Mouse (Mus musculus) heart, embryonic 14.5 days (tissue): Measurements from ENCODE around the gene Fancl. TPM values are rescaled to one million over a fixed set of nuclear protein-coding genes. Genes with fewer than 3 reads are reported as not detected.
"Not testable (repeated sequence)": the region's sequence is repeated elsewhere in the genome, so short reads cannot be mapped to it uniquely, and the experiment has no call there.

Experiments
- ATAC-seq: fragments of 200-750 bp; cut with Nextera tagmentation; 2 replicates; pipeline ENCODE4 v1.8.0; 2017; ENCODE audit warnings: low read depth, moderate TSS enrichment; ENCODE audit not compliant: insufficient number of reproducible peaks, insufficient read depth, low FRiP score
- H3K27ac ChIP-seq, 2 experiments: fragments of 200-500 bp in 1 of 2; fragments of 300-500 bp in 1 of 2; sonication (generic) in 1 of 2; replicated peaks in 1 of 2; 2 replicates each; pipeline ENCODE4 v1.5.1; 2012 to 2014; ENCODE audit warnings: low read depth in 2 of 2, low read length in 2 of 2, control low read depth in 1 of 2, mild to moderate bottlenecking in 1 of 2, mixed read lengths in 1 of 2; ENCODE audit not compliant: control insufficient read depth in 1 of 2, insufficient read depth in 1 of 2
- H3K27me3 ChIP-seq: fragments of 300-500 bp; sonication (generic); 2 replicates; pipeline ENCODE4 v1.6.1; 2014; ENCODE audit warnings: mild to moderate bottlenecking, low read length, control low read depth; ENCODE audit not compliant: control insufficient read depth, insufficient read depth
- H3K36me3 ChIP-seq: fragments of 300-500 bp; sonication (generic); 2 replicates; pipeline ENCODE4 v1.6.1; 2014; ENCODE audit warnings: mild to moderate bottlenecking, control low read depth, low read length, mixed read lengths; ENCODE audit not compliant: control insufficient read depth, insufficient read depth
- H3K4me1 ChIP-seq, 2 experiments: fragments of 200-500 bp in 1 of 2; fragments of 300-500 bp in 1 of 2; sonication (generic) in 1 of 2; 2 replicates each; pipeline ENCODE4 v1.6.1; 2012 to 2014; ENCODE audit warnings: low read length in 2 of 2, control low read depth in 1 of 2, mixed read lengths in 1 of 2; ENCODE audit not compliant: control insufficient read depth in 2 of 2, insufficient read depth in 2 of 2
- H3K4me2 ChIP-seq: fragments of 300-500 bp; sonication (generic); 2 replicates; pipeline ENCODE4 v1.6.1; 2014; ENCODE audit warnings: mild to moderate bottlenecking, low read length
- H3K4me3 ChIP-seq, 2 experiments: fragments of 200-500 bp in 1 of 2; fragments of 300-500 bp in 1 of 2; sonication (generic) in 1 of 2; 2 replicates each; pipeline ENCODE4 v1.5.1; 2012 to 2014; ENCODE audit warnings: low read length in 2 of 2, mild to moderate bottlenecking in 2 of 2, control low read depth in 1 of 2, low read depth in 1 of 2, moderate library complexity in 1 of 2; ENCODE audit not compliant: control insufficient read depth in 1 of 2, insufficient read depth in 1 of 2
- H3K9ac ChIP-seq: fragments of 300-500 bp; sonication (generic); 2 replicates; pipeline ENCODE4 v1.6.1; 2014; ENCODE audit warnings: mild to moderate bottlenecking, low read length
- H3K9me3 ChIP-seq: fragments of 300-500 bp; sonication (generic); 2 replicates; pipeline ENCODE4 v1.6.1; 2016; ENCODE audit warnings: low read length, control low read depth; ENCODE audit not compliant: control insufficient read depth
- WGBS: fragments of 180-500 bp; shearing (Covaris S2); extraction: QIAGEN DNeasy Blood & Tissue Kit; methylation state at CpG from one replicate; pipeline ENCODE4 v1.1.7; 2014; 5-methylcytosine and 5-hydroxymethylcytosine counted together
- polyA plus RNA-seq: library from polyadenylated mRNA; unstranded; fragments of >200 nt; fragmentation: Nextera tagmentation; extraction: Ambion mirVana; gene quantifications from 2 replicates; pipeline ENCODE4 v1.2.1, GENCODE M21; 2014

Gene Fancl
- polyA plus RNA-seq = 21.7 and 23.8 TPM in 2 replicates

DNA sequence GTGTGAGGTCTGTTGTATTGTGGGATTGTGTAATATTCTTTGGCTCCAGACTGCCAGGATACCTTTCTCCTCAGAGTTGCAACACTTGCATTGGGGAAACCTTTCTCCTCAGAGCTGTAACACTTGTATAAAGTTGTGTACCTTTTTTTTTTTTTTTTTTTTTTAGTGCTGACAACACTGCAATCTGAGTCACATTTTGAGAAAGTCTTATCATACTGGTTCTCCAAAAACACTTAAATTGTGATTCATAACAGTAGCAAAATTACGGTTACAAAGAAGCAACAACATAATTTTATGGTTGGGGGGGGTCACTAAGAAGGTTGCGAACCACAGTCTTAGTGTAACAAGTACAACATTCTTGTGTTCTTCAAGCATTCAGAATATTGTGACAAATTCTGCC lies at the start of gene Fancl:
Gene Fancl, plus strand, starts transcription at position 165 of the 400 bp plus-strand sequence.
- ATAC-seq = no peak
- Histone ChIP-seq H3K27me3 (no peaks in the 10 kb centered on the region), H3K4me1 (peaks cover 0 to 8% of the 10 kb centered on the region in 2 experiments; a peak in 1 of 4 replicates), H3K4me2 (peak within 1 kb of the TSS; percentile 78), H3K9ac (peak within 1 kb of the TSS; percentile 81), H3K4me3 (peak within 1 kb of the TSS; percentile 57 to 70), H3K27ac (peak within 1 kb of the TSS; percentile 66 to 85; a peak in 2 of 4 replicates), H3K9me3 (no peaks in the 10 kb centered on the region), H3K36me3 (no peaks in the 10 kb centered on the region)
- 95% methylated on average over 2 of the region's 2 CpGs for WGBS

DNA sequence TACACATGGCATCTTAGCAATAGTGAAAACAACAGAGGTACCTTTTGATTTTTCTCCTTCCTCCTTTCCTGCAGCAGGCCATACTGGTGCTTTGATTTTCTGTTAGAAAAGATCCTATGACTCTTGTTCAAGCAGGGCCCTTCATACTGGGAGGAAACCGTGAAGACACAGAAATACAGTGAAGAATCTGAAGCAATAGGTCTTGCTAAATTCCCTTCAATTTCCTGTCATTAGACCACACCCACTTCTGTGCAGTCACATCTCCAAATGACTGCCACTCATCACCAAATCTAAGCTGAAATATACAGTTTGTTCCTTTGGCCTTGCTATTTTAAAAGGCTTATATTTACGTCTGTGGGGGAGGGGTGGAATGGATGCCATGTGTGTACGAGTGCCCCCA lies 49.1 kb upstream of the Fancl start:
- H3K4me3 ChIP-seq = no peak overlapping the region
- H3K9ac ChIP-seq = no peak overlapping the region
- no peaks in the 10 kb centered on the region for H3K27me3 ChIP-seq
- no peak for ATAC-seq
- no peak overlapping the region for H3K4me2 ChIP-seq
- H3K9me3 ChIP-seq = no peaks in the 10 kb centered on the region
- 61% methylated on average over 3 of the region's 3 CpGs for WGBS
- no peak overlapping the region for H3K27ac ChIP-seq
- H3K4me1 ChIP-seq = no peaks in the 10 kb centered on the region
- no peaks in the 10 kb centered on the region for H3K36me3 ChIP-seq

DNA sequence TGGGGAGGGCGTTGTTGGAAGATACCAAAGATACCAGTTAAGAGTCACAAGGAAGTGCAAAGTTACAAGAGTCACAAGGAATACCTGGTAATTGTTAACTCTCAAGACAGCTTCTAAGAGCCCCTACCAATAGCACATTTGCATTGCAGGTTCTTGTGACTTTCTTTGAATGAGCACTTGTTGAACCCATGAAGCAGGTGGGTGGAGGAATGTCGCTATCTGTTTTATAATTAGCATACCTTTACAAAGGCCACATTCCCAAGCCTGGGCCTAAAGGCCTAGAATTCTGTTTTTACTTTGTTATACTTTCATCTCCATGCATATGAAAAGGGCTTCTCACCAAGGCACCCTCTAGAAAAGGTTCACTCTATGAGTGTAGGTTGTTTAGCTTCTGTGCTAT lies 15.8 kb upstream of the Fancl start:
- H3K4me3 ChIP-seq, H3K36me3 ChIP-seq, H3K4me2 ChIP-seq, H3K27me3 ChIP-seq, H3K27ac ChIP-seq, H3K4me1 ChIP-seq, H3K9me3 ChIP-seq, ATAC-seq, H3K9ac ChIP-seq: not testable (repeated sequence)
- 76% methylated on average over 2 of the region's 2 CpGs for WGBS

DNA sequence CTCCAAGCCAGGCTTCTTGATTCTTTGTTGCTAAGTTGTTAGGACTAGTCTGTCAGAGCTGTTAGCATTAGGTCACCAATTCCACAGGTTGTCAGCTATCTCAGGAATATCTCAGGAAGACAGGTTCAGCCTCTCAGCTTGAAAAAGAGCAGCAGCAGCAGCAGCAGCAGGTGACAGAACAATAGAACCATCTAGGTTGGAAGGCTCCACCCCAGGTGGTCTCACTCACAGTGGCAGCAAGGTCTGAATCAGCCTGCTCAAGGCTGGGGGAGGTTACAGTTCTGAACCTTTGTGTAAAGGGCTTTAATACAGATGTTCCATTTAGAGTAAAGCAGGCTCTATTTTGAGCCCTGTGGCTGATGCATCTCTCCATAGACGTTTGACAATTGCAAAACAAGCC lies 14.0 kb upstream of the Fancl start:
- not testable (repeated sequence) for ATAC-seq, H3K27ac ChIP-seq, H3K4me2 ChIP-seq, H3K27me3 ChIP-seq, H3K36me3 ChIP-seq, H3K4me3 ChIP-seq, H3K9ac ChIP-seq, H3K4me1 ChIP-seq, H3K9me3 ChIP-seq
- 12% methylated on average over 1 of the region's 1 CpGs for WGBS

DNA sequence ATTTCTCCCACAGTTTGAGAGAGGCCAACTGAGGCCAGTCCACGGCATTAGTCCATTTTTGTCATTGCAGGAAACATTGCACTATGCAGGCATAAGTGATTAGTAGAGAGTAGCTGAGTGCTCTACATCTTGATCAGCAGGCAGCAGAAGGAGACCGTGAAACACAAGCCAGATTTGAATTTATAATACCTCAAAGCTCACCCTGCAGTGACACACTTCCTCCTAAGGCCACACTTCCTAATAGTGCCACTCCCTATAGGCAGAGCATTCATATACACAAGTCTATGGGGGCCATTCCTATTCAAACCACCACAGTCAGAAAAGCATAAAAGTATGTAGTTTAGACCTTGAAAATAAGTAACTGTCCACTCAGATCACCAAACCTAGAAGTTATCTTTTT lies 11.8 kb upstream of the Fancl start:
- Histone ChIP-seq H3K27me3 (no peaks in the 10 kb centered on the region), H3K4me3 (no peak overlapping the region), H3K4me1 (no peaks in the 10 kb centered on the region), H3K36me3 (no peaks in the 10 kb centered on the region), H3K4me2 (no peak overlapping the region), H3K9ac (no peak overlapping the region), H3K9me3 (no peaks in the 10 kb centered on the region), H3K27ac (no peak overlapping the region)
- WGBS = 90% methylated on average over 2 of the region's 2 CpGs
- no peak for ATAC-seq

DNA sequence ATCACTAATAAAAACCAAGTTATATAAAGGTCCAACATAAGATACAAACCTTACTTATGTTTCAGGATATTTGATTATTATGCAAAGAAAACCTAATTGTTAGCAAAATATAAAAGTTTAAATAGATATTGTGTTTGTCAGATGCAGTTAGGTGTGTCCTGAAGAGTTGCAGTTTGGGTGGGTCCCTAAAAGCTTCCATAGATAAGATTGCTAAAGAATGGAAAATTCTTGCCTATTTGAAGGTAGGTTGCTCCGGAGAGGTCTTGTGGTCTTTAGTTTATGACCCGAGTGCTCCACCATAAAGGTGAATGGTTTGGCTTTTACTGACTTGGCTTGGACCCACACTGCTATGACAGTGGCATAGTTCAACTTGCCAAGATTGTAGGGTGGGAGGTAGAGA lies 7.9 kb upstream of the Fancl start:
- WGBS = 60% methylated on average over 2 of the region's 2 CpGs
- no peak overlapping the region for H3K4me3 ChIP-seq
- H3K4me1 ChIP-seq = no peaks in the 10 kb centered on the region
- ATAC-seq = no peak
- H3K9me3 ChIP-seq = no peaks in the 10 kb centered on the region
- H3K36me3 ChIP-seq = no peaks in the 10 kb centered on the region
- H3K27me3 ChIP-seq = no peaks in the 10 kb centered on the region
- H3K4me2 ChIP-seq = no peak overlapping the region
- no peak overlapping the region for H3K27ac ChIP-seq
- H3K9ac ChIP-seq = no peak overlapping the region

DNA sequence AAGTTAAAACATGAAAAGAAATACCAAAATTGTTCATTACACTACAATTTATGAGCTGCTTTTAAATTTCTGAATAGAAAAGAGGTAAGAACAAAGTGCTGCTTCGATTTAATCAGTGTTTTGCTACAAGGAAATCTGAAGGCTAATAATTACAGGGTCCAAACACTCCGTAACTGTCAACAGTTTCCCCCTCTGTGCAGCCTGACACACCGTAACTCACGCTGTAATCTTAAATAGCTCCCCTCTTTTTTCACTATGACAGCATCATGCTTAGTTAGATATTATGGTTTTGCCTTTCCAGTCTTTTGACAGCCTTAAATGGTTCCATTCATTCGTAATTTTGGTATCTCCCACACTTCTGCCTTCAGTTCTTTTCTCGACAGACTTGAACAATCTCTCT lies 4.4 kb upstream of the Fancl start:
- no peak for ATAC-seq
- Histone ChIP-seq H3K9ac (no peak overlapping the region), H3K4me2 (no peak overlapping the region), H3K36me3 (no peaks in the 10 kb centered on the region), H3K9me3 (no peaks in the 10 kb centered on the region), H3K4me3 (no peak overlapping the region), H3K4me1 (no peaks in the 10 kb centered on the region), H3K27me3 (no peaks in the 10 kb centered on the region), H3K27ac (no peak overlapping the region)
- 61% methylated on average over 6 of the region's 6 CpGs for whole genome bisulfite sequencing

DNA sequence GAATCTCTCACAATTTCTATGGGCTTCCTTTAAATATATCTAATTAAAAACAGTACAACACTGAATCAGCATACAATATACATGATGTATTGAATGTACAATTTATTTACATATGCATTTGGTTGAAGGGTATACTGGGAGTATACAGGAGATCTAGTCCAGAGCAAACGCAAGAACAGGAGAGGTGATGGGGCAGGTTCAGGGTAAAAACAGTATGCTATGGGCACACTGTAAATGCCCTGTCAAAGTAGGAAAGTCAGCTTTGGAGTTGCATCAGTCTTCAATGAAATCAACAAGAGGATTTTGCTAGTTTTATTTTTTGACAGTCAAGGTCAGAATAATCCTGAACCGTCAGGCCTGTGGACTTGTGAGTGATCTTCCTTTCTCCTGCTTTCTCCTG lies 743 bp downstream of the Fancl start:
- no peaks in the 10 kb centered on the region for H3K9me3 ChIP-seq
- no peaks in the 10 kb centered on the region for H3K36me3 ChIP-seq
- H3K4me3 ChIP-seq = peak overlapping the region; percentile 57 to 70
- 72% methylated on average over 2 of the region's 2 CpGs for WGBS
- peaks cover 0 to 8% of the 10 kb centered on the region in 2 experiments; a peak in 1 of 4 replicates for H3K4me1 ChIP-seq
- ATAC-seq = no peak
- H3K9ac ChIP-seq = peak overlapping the region; percentile 81
- H3K27me3 ChIP-seq = no peaks in the 10 kb centered on the region
- peak overlapping the region; percentile 78 for H3K4me2 ChIP-seq
- H3K27ac ChIP-seq = peak overlapping the region; percentile 66 to 85; a peak in 2 of 4 replicates
